Mouse (Mus musculus) neutrophil, adult 5-6 weeks (primary cell): ENCODE results near the gene Msln. TPM values are rescaled to one million over a fixed set of nuclear protein-coding genes. Genes with fewer than 3 reads are reported as not detected.
A peak's percentile ranks its signal among the peaks of the same experiment; 100 is the strongest.

Experiments
- ATAC-seq: fragments of 151-379, 151-347 bp; 2 replicates; pipeline ENCODE4 v1.8.0; 2017; ENCODE audit warnings: mild to moderate bottlenecking, moderate TSS enrichment; ENCODE audit not compliant: insufficient number of reproducible peaks, poor library complexity, low FRiP score, severe bottlenecking; ENCODE audit errors: extremely low read depth
- total RNA-seq: library from RNA; stranded (forward); fragments of 200-1000 nt; gene quantifications from 2 replicates; pipeline ENCODE4 v1.2.3, GENCODE M21; 2017

The Msln gene
- 1.6 TPM in 1 of 2 replicates, not detected in the other for total RNA-seq

GRCm38 (mm10) chr17:25754241-25754640 is at the start of gene Msln:
Msln (minus strand) TSS chr17:25754378.
- no peak for ATAC-seq

DNA sequence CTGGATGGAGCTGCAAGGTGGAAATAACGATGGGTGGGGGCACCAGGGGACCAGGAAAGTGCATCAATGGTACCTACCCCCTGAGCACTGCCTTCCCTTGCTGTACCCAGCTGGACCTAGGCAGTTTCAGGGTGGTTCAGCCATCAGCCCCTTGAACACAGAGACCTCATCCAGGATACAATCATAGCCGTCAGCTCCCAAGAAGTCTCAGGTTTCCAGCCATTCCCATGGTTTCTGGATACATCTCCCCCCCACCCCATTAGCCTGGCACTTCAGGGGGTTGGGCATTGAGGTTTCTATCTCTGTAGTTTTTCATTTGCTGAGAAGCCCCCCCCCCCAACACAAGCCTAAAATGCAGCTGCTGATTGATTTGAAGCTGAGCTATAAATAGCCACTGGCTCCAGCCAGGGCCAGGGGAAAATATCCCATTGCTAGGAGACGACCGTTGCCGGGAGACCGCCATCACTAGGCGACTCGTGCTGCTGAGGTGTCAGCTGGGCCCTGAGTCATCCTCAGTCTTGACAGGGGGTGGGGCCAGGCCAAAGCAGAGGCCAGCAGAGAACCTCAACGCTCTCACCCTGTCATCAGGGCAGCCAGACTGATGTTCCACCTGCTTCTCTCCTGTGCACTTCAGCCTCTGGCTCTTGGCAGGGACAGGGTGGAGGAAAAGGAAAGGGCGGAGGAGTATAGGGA is 48.8 kb upstream of the Msln start:
- no peak for ATAC-seq

DNA sequence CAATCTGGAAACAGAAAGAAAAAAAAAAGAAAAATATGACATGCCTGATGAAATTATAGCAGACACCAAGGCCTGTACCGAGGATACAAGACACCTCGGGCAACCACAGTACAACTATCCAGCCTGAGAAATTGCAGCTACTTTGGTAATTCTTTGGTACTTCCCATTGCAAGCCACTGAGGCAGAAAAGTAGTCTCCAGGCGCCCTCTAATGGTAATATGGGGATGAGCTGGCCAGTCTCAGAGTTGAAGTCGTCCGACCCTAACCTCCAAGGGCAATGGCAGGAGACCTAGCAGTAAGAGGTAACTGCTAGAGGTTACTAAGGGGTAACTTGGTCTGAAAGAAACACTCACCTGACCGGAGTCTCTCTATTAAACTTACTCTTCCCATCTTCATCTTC is 46.9 kb upstream of the Msln start:
- peak; percentile 88 for ATAC-seq

DNA sequence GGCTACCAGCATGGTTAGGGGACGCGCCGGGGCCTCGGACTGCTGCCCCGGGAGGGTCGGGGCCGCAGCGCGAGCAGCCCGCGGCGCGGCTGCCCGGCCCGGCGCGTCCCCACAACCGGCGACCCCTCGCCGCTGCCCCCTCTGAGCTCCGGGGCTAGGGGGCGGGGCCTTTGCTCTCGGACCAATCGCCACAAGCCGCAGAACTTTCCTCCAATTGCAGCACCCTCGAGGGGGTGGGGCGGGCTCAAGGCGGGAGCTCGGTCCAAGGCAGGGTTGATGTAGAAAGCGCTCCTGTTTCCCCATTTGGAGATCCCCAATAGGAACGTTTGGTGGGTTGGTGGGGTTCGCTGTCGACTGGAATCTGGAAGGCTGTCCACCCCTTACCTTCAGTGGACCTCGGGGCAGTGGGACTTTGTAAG is 42.8 kb upstream of the Msln start, which contains the start of gene Metrn:
Gene Metrn (minus strand): TSS at position 186 of the 419 bp plus-strand sequence.
- peak; percentile 59; the same call in 1 of the 2 replicates for ATAC-seq

- ATAC-seq: no peak
These were observed 42.1 kb upstream of the Msln start for GRCm38 (mm10) chr17:25796211-25796771.

GRCm38 (mm10) chr17:25795609-25796092 is 41.5 kb upstream of the Msln start, which contains the start of gene AC134908.4:
AC134908.4 (minus strand) TSS chr17:25795659.
- ATAC-seq: no peak

DNA sequence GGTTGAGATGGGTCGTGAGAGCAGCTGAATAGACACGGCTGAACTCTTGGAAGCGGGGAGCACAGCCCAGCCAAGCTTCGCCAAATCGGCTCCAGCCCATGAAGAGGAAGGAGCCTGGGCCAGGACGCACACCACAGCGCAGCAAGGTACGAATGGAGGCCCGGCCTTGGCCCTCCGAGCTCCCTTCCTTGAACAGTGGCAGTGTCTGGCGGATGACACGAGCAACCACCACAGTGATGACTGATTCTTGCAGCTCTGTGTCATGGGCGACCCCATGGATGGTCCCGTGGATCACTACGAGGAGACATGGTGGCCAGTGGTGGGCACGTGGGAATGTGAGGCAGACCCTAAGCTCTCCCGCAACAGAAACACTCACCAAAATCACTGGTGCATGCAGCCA is 40.8 kb upstream of the Msln start:
- no peak for ATAC-seq

GRCm38 (mm10) chr17:25794197-25794596 is 40.0 kb upstream of the Msln start:
- ATAC-seq: no peak

DNA sequence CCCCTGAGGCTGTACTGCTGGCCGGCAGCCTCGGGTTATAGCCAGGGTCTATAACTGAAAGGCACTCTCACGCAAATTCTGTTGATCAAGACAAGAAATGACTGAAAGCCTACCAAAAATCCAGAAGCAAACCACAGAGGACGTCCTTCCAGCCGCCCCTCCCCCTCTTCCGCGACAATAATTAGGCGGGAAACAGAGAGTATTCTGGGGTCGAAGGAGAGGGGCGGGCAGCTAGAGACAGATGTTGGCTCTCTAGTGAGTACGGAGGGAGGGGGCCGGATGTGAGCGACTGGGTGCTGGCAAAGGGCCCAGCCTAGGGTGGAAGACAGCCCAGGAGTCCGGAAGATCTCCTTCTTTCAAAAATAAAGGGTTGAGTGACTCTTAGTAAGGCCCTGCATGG is 38.4 kb upstream of the Msln start, which contains the start of gene Fam173a:
Gene Fam173a (minus strand): TSS at position 287 of the 400 bp plus-strand sequence.
- ATAC-seq: peak; percentile 33; the same call in 1 of the 2 replicates

- peak; percentile 65 for ATAC-seq
These were observed 37.8 kb upstream of the Msln start for GRCm38 (mm10) chr17:25791843-25792527.

DNA sequence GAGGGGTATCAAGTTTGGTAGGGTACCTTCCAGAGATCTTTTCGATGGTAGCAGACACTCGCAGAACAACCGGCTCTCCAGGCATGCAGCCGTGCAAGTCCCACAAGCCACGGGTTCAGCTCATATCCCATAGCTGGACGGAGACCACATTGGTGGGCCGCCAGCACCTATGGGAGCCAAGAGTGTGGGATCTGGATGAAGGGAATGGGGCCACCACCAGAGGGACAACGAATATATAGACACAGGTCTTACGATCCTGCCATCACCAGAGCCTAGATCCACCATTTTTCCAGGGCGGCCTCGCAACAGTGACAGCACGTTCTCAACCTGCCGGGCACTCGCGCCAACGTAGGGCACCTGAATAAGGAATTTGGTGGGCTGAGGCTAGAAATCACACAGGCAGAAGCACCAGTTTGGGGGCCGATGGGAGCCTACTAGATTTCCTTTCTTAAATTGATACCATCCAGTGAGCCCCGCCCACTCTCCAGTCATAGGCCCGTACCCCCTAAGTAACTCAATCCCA is 37.2 kb upstream of the Msln start:
- ATAC-seq: no peak

DNA sequence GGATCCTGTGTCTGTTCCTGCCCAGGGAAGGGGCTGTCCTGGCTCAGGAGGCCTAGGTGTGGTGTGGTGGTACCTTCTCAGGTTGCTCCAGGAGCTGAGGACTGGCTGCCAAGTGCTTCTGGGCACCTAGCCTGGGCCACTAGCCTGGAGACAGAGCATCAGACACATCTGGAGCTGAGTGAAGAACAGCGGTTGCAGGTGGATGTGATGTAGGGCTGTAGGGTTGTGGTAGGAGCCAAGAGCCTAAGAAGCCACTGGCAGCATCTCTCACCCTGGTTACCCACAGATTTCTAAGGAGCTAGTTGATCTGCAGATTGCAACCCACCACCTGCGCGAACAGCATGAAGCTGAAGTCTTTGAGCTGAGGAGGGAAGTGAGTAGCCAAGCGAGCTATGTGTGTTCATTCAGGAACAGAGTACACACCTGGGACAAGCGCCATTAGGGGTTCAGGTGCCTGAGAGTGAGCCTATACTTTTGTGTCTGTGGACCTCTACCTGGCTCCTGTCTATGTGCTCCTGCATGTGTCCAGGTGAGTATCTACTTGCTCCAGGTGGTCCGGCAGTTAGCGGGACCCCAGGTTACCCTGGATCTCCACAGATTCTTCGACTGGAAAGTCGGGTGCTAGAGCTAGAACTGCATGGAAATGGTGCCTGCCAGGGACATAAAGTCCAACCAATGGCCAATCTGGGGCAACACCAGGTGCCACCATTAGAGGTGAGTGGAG is 32.8 kb upstream of the Msln start:
- no peak for ATAC-seq

DNA sequence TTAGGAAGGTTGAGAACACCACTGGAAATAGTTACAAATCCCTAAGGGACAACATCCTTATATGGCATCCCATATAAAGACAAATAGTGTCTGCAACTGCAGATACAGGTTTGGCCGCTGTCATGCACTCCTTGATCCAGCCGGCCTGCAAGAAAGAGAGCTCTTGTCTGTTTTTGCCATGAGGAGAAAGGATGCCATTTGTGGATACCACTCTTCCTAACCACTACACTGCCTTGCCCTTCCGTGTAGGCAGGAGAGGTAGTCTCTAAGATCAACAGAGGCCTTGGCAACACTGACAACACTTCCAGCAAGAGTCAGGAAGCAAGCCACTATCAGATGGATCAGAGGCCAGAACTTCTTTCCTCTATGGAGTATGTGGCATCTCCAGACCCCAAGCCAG is 32.1 kb upstream of the Msln start, which contains the start of gene Ccdc78:
Gene Ccdc78 (plus strand): TSS at position 301 of the 400 bp plus-strand sequence.
- ATAC-seq: no peak

DNA sequence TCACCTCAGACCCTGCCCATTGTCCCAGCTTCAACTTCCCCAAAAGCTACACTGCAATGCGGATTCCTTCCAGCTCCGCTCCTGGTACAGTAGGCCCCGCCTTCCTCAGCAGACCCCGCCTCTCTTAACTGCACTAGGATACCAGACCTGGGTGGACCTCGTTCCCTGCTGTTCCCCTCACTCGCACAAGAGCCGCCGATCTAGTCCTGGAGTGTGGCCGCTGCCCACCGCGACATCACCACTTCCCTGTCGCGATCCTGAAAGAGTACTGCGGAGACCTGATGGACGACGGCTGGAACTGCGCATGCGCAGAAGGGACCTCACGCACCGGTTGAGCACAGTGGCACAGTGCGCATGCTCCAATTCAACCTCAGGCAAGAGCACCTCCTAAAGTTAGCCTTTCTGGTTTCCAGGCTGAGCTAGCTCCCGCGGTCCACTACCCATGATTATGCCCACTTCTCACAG is 31.1 kb upstream of the Msln start, which contains the start of gene Haghl:
Gene Haghl (minus strand): TSS at position 393 of the 465 bp plus-strand sequence.
- peak; percentile 77 for ATAC-seq

- no peak for ATAC-seq
These were observed 29.8 kb upstream of the Msln start for GRCm38 (mm10) chr17:25783861-25784574.

DNA sequence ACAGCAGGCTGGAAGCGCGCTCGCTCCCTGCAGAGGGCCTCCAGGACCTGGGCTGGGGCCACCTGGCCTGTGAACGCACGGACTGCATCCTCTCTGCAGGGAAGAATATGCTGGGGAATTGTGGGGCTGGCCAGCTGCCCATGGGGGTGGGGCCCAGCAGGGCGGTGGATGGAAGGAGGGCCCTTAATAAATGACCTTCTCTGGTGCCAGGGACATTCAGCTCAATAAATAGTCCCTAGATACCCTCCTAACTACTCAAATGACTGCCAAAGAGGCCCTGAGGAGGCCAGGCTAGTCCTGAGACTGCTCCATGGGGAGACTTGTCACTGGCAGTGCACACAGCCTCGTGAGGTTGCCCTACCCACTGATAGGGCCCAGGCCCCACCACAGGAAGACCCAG is 28.9 kb upstream of the Msln start:
- no peak for ATAC-seq

DNA sequence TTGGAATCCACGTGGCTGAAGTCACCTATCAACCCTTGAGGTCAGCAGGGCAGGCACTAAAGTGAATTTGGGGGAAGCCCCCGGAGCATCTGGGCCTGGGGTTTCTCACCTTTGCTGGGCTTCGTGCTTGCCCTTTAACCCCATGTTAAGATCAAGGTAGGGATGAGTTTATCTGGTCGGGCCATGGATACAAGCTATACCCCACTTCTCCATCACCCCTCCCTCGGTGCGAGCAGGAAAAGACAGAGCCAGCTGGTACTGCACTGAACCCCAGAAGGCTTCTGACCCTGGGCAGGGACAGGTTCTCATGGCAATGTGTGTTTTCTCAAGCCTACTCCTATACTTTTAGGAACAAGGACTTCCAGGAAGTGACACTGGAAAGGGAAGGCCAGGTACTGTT is 27.2 kb upstream of the Msln start:
- ATAC-seq: no peak

GRCm38 (mm10) chr17:25777948-25778347 is 23.8 kb upstream of the Msln start:
- no peak for ATAC-seq
